Mouse (Mus musculus) embryo, embryonic 10.5 days (tissue): ENCODE measurements around the gene Tmem60.

Source experiments
- DNase-seq: peaks from one replicate; pipeline ENCODE4 v3.0.0-alpha.2; 2015; ENCODE audit warnings: low spot score

Tmem60 gene

DNA sequence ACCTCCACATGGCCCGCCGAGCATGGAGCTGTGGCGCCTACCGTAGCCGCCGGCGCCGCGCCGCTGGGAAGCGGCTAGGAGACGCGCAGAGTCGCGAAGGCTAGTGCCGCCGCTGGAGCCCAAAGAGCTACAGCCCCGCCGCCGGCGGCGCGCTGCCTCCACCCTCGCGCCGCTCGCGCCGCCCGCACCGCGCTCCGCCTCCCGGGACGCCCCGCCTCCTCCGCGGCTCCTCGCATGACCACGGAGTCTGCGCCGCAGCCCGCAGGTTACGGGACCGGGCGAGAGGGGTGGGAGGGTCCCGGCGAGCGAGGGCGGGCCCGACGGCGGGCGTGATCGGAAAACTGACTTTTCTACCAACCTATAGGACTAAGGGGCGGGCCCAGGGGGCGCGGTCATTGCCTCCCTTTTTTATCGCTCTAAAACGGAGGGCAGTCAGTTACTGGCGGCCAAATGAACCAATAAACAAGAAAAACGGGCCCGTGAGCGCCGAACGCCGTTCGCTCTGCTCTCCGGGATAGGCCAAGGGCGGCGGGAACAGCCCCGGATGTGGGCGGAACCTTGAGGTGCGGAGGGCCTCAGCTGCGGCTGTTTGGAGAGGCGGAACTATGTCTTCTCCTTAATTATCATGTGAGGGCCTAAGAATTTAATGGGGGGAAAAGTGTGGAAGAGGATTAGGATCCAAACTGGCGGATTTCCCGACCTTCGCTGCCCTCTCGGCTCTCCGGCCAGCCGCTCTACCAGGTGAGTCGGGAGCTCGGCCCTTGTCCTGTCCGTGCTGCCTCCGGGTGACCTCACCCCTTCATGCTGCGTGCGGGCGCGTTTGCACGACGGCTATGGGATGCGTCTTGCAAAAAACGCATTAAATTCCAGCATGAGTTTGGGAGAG is at the start of gene Tmem60, which contains the start of gene Phtf2:
Gene Tmem60, plus strand, starts transcription at position 277 of the 886 bp plus-strand sequence.
Gene Phtf2, minus strand, starts transcription at position 210 of the 886 bp plus-strand sequence.
- peak; percentile 99 for DNase-seq

DNA sequence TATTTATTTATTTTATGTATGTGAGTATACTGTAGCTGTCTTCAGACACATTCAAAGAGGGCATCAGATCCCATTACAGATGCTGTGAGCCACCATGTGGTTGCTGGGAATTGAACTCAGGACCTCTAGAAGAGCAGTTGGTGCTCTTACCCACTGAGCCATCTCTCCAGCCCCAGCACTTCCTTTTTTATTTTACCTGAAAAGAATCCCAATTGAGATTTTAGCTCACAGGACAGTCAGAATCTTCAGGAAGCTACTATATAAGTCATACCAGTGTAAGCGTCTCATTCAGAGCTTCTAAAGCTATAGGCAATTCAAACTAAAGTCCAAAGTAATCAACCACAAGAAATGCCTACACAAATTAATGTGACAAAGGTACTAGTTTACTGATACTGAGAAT is 47.6 kb upstream of the Tmem60 start:
- no peak for DNase-seq

DNA sequence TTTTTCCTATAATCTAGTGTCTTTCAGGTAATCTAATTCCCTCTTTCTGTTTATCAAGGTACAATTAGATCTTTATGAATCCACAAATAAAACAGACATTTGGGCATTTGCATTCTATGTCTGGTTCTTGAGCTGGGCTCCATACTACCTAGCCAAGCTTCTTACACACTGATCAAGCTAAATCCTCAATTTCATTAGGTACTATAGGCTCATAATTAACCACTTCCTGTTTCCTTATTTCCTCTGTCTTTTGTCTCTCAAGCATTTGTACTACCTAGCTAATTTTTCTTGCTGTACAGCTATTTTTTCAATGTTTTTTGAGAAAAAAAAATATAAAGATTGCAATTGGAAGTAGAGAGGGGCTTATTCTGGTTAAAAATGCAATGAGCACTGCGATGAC is 44.9 kb upstream of the Tmem60 start:
- no peak for DNase-seq

DNA sequence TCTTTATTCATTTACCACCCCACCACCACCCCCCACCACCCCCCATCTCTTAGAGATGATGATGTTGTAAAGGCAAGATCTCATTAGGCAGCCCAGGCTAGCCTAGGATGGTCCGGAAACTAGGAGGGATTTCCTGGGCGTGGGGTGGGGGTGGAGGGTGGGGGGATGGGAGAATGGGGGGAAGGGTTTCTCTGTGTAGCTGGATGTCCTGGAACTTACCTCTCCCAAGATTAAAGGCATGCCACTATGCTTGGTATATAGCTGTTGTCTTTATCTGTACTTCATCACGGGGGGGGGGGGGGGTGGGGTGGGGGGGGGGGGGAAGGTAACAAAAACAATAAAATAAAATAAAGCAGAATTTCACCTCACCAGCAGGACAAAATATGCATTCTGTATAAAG is 38.6 kb upstream of the Tmem60 start:
- no peak for DNase-seq

DNA sequence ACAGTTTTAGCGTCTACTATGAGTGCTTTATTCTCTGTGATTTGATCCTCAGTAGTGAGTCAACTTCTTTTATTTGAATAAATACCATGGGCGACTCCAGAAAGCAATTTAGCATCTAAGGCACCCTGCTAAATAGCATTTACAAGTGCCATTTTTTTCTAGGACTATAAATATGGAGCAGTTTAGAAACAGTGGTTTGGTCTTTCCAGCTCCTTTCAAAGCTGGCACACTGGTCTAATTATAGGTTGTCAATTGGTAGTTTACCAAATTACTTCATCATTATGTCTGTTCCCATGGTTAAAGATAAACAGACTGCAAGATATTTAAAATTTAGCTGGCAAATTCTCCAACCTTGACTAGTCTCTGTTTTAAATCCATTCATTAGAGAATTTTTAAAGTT is 38.2 kb upstream of the Tmem60 start:
- no peak for DNase-seq

DNA sequence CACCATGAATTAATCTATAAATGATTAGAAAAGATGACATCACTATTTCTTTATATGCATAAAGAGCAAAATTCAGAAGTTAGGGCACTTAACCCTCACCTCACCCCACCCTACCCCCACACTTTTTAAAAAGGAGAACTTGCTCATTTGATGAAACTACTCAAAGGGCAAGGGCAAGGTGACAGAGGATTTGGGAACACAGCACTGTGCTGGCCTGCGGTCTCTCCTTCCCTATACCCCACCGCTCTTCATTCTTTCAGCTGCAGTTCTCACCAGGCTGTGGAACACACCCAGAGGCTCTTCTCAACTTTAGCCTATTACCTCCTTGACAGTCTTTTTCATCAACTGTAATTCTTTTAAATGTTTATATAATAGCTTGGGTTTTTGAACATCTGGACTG is 35.0 kb upstream of the Tmem60 start:
- DNase-seq = no peak

DNA sequence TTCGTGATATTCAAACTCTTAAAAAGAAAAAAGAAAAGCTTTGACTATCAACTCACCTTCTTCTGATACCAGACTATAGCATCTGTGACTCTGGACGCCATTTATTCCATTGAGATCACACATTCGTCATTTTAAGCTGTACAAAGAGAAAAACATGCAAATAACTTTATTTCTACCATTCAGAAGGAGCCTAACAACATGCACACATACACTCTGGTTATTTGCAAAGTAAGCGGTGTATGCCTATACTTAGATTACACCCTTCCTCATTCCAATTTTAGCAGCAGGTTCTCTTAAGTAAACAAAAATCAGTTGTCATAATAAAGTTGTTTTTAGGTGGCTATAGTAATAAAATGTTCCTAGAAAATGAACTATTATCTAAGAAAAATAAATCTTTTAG is 26.9 kb upstream of the Tmem60 start:
- DNase-seq = no peak

DNA sequence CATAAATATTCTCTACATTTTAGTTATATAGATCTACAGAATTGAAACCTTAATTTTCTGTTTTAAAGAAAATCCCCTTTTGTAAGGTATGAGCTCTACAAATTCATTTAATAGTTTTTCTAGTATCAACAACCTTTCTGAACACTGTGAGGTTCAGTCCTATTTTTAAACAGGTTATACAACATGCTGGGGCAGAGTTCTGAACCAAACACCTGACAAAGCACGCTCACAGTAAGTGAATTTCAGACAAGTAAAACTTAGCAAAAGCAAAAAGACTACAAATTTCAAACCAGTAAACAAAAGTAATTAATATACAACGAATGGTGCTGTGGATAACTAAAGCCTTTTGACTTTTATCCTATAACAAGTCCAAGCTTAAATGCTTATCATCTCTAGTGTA is 23.6 kb upstream of the Tmem60 start:
- no peak for DNase-seq

DNA sequence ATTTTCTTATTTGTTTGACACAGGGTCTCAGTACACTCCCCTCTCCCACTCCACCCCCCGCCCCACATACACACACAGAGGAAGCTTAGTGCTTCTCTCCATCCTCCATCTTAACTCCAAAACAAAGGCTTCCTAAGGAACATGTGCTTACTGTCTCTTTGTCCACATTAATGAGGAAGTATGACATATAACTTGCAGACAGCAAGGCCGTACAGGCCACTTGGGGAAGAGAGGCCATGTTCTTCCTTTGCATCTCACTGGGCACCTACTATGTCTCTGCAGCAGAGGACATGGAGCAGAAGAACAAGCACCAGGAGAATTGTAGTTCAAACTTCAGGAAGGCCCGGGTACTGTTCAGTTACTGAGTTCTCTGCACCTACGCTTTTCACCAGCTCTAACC is 21.4 kb upstream of the Tmem60 start:
- DNase-seq = no peak

DNA sequence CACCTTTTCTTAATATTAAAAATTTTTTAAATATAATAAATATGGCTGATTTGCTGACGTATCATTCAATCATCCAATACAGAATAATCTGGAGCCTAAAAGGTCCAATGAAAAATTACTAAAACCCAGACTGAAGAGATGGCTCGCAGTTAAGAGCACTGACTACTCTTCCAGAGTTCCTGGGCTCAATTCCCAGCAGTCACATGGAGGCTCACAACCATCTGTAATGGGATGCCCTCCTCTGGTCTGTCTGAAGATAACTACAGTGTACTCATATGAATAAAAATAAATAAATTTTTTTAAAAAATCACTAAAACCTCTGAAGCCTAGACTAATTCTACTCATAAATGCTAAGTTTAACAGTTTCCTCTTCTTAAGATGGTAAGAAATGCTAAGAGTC is 20.1 kb upstream of the Tmem60 start:
- no peak for DNase-seq

DNA sequence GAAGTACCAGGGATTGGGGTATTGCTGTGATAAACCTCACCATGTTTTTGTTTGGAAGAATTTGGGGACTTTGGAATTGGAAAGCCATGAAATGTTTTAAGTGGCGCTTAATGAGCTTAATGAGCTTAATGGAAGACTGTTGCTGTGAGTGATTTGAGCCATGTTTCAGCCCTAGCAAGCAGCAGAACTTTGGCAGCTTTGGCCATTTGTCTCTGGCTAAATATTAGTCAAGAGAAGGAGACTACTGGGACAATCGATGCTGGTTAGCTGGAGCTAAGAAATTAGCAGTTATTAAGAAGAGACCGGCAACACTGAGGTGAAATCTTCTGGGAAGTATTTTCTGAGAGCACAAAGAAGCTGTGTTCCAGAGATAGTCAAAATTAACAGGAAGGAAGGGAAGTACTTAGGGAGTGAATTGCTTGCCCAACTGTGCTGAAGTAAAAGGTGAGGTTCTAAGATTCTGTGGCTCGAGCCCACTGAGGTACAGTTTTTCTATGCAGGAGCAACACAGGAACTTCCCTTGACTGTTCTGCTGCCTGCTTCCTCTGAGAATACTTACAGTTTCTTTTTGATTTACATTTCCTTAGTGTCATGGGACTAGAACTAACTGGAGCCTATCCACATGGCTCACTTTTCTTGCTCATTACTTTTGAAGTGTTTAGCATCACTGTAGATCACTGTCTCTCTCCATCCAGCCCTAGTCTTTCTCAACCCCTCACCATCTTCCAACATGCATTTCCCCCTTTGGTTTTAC is 17.6 kb upstream of the Tmem60 start:
- no peak for DNase-seq

DNA sequence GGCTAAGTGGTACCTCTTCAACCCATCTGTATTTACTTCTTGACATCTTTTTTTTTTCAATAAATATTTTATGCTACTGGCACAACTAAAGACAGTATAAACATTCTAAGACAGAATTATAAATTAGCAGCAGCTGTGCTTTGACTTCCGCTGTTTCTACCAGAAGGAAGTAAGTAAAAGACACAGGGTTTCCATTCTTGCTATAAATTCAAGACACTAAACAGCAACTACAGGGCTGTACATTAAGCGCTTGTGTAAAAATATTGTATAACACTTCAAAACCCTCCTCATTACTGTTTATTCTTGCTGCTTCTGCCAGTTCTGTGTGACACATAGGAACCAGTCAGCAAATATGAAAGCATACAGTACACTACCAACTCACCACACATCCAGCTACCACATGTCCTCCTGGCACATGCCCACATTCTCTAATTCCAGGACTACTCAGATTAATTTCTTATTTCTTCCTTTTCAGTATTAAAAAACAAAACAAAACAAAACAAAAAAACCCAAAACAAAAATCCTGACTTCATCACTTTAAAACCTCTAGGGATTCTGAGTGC is 16.7 kb upstream of the Tmem60 start:
- DNase-seq = no peak

DNA sequence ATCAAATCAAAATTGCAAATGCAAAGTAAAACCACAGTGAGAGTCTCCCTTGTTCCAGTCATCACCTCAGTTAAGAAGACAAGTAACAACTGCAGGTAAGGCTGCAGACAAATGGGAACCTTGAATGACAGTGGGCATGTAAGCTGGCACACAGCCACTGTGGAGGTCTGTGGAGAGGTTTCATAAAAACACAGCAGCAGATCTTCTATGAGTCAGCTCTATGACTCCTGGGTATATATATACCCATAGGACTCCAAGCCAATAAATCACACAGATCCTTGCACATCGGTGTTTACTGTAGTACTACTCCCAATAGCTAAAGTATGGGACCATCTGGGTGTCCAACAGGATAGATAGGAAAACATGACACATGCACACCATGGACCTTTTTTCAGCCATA is 8.8 kb upstream of the Tmem60 start:
- no peak for DNase-seq

DNA sequence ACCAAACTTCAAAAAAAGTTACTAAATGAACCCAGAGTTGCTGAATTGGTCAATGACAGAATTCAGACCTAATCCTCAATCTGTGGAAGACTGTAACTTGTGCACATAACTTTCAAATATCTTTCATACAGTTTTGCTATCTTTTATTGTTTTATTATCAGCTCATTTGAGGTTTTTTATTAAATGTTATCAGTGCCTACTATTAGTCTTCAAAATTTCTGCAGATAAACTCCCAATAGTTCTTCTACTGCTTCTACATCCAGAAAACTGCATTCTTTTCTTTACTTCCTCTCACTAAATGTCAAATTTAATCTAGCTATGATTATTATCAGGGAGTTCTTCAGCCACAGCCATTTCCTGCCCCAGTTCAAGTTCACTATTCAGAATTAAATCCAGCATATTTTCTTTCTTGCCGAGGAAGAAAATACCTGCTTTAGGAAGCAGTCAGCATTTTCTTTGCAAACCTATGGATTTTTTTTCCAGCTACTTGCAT is 5.0 kb upstream of the Tmem60 start:
- no peak for DNase-seq

DNA sequence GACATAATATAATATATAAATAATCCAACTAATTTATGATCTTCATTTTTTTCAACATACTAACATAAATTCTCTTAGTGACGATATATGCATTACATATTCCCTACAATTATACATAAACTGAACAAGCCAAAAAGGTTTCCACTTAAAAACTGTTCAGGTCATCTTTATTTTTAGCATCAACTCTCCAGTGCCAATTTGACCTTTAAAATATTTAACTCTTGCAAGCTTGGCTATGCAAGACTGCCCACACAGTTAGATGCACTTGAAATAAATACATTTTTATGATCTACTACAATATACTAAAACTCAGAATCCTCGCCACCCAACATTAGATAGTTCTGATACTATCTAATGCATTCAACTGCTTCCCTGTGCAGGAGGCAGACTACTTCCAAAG is 1.6 kb upstream of the Tmem60 start:
- no peak for DNase-seq

DNA sequence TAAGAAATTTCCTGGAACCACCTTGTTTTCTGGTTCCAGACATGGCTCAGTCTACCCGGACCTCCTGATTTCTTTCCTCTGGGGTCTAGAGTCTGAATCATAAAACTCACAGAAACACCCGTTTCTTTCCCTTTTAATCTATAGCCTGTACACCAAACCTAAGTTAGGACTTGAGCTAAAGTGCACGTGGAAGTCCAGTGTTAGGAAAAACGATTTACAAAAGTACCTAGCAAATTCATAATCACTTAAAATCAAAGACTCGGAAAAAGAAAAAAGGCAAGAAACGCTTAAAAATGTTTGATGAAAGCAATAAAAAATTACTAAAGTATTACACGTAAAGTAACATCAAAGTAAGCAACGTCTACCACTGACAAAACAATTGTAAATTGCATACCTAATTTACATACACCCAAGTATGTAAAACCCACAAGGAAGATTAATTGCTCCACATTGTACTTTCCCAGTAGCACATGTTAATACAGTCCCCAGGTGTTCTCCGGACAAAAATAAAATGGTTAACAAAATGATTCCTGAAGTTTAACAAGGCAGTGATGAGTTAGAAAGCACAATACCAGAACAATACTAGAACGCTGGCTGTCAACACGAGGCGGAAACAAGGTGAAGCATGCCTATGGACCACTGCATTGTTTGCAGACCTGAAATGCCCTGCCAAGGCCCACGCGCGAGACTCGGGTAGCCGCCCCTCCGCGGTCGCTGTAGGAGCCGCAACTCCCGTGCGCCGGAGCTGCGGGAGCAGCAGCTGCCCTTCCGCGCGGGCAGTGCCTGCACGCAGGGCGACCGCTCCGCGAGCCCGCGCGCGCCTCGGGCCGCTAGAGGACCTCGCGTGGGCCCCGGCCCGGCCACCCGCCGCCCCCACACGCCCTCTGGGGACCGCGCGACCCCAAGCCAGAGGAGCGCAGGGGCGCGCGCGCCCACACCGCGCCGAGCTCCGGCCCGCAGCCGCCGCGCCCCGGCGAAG is 905 bp upstream of the Tmem60 start:
- DNase-seq = peak; percentile 57

DNA sequence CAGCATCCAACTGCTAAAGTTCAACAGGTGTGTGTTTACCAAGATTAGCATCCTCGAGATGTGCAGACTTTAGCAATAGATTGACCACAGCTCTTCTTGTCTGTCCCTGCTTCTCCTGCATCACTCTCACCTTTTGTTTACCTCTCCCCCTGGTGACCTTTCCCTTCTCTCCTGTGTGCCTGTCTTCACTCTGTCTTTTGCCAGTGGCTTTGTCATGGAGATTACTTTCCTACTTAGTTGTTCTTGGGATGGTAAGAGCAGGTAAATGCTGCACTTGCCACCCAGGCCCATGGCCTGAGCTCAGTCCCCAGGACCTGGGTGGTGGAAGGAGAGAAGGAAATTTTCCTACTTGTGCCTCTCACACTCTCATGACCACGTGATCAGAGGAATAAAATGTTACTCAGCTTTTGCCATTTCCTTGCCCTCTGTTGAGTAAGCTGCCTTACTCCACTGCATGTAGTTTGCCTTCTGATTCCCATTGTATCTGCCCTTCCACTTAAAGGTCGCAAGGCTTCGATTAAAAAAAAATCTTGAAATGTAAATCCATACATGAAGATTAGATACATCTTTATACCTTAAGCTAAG is 2.1 kb downstream of the Tmem60 start:
- DNase-seq = no peak

DNA sequence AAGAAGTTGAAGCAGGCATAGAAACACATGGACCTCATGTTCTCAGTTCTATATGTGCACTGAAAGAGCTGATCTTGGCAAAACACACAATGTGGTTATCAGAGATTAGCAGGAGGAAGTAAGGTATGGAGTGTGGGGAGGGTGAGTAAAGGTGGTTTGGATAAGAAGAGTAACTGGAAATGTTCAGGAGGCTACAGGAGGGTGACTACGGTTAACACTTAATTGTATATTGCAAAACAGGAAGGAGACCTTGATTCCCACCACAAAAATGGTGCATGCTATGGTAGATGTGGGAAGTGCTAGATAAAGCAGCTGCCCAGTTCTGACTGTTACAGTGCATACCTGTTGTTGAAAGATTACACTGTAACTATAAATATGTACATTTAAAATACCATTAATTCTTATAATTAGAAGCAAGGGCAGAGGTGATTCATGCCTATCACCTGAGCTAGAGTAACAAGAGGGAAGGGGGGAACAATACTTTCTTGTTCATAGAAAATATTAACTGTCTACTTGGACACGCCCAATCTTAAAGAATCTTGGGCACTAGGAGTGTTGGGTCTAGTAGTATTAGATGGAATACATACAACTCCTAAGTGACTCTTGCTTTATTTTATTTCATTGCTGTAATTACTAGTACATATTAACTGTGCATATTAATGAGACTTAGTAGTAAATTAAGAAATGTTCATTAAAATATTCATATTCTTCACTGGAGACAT is 15.6 kb downstream of the Tmem60 start:
- no peak for DNase-seq

DNA sequence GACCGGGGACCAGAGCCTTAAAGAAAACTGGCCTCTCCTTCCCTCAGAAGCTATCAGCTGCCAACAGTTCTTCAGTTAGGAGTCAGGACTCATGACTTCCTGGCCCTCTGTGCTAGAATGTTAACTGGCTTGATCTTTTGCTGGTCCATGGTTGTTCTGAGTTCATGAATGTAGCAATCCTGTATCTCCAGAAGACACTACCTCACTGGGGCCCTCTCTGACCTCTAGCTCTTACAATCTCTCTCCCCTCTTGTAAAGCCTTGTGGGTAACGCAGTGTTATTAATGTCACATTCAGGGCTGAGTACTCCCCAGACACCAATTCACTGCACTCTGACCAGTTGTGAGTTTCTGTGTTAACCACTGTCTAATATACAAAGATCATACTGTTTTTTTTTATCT is 22.7 kb downstream of the Tmem60 start:
- DNase-seq = no peak

DNA sequence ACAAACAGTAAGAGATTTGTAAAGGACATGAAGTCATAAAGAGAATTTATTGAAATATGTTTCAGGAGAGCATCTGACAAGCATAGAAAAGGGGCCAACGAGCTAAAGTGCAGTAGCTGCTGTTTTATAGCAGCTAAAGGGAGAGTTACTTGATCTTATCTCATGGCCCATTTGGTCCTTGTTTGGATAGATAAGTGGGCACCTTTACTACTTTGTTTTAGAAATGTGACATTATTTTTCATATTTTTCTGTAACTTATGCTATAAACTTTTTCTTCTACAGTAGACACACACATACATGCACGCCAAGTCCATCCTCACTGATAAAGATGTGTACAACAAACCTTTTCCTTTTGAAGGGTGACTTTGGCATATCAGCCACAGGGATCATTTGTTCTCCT is 23.4 kb downstream of the Tmem60 start:
- DNase-seq = no peak

DNA sequence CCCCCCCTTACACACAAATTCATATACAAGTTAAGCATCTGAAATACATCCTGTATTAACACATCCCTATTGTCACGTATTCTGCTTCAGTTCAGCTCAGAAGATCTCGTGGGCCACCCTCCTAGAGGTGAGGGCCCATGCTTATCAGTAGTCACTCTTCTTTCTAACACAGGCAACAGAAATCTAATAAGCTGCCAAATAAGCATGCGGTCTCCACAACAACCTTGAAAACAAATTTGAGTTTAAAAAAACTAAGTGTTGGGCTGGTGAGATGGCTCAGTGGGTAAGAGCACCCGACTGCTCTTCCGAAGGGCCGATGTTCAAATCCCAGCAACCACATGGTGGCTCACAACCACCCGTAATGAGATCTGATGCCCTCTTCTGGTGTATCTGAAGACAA is 24.2 kb downstream of the Tmem60 start:
- no peak for DNase-seq
